Mouse (Mus musculus) WW6 (cell line): ENCODE measurements around the gene Zfp131.
"Not testable (repeated sequence)": the region's sequence is repeated elsewhere in the genome, so short reads cannot be mapped to it uniquely, and the experiment has no call there.

Source experiments
- DNase-seq: peaks from one replicate; pipeline ENCODE4 v3.0.0-alpha.2; 2013; ENCODE audit warnings: low read depth, low spot score

The Zfp131 gene

DNA sequence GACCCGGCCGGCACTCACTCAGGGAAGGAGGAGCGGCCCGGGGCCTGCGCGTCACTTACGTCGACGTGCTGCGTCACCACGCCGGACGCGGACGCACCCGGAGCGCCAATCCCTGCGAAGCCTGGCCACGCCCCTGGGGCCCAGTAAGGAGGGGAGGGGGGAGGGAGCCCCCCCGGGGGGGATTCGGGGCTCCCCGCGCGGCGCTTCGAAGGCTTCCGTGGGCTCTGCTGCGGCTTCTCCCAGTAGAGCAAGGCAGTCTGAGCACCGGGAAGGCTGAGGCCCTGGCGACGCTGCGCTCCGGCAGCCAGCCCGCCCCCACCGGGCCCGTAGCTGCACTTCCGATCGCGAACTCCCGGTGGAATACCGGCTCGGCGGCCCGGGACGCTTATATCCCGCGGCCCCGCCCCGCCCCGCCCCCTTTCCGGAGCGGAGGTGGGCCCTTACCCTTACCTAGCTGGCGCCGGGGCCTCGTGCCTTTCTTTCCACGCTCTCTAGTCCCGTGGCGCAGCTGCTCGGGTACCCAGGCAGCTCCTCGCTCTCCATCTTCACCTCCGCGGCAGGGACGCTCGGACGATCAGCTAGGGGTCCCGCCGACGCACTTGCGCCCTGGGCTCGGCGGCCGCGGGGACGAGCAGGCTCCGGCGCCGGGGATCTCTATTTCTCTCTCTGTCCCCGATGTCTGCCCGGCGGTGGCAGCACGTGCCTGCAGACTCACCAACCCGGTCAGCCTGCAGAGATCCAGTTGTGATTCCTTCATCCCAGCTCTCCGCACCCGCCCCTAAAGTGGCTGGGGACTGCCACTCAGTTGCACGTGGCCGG, at the start of gene Zfp131:
Gene Zfp131 (minus strand): TSS at position 129 of the 819 bp plus-strand sequence.
- DNase-seq = peak; percentile 82

DNA sequence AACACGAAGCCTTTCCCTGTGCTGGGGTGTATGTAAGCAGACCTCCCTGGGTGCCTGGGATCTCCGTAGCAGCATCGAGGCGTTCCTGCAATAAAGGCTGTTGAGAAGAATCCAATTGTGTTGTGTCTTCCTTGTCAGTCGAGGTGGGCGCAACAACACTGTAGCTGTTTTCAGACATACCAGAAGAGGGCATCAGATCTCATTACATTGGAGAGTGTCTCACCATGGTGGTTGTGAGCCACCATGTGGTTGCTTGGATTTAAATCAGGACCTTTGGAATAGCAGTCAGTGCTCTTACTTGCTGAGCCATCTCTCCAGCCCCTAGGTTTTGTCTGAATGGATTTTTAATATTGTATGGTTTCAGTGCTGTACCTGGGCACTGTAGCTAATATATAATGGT, 49.3 kb upstream of the Zfp131 start:
- DNase-seq = not testable (repeated sequence)

DNA sequence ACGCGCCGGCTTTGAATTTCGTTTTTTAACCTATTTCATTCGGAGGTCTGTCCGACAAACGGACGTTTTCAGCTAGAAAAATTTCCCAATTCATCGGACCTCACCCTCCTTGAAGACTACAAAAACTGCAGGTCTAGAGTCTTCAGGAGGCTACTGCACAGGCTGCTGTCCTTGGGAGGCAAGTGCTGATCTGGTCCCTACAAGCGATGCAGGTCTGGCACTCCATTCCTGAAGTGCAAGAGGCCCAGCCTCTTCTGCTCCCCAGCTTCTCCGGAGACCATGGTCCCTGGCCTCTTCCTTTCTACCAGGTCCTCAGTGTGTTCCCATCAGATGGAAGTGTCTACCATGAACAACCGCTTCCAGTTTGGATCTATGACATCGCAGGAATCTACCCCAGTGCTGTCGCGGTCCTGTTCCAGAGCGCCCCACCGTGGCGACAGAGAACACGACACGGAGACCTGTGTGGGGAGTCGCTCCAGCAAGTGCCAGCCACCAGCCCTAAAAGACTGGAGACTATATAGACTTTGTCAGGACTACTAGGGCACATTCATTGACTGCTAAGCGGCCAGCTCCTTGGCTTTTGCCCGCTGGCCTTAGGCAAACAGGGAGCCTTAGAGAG, 47.1 kb upstream of the Zfp131 start:
- DNase-seq = not testable (repeated sequence)

- not testable (repeated sequence) for DNase-seq
Observed at GRCm38 (mm10) chr13:119836324-119836811, 45.7 kb upstream of the Zfp131 start.

DNA sequence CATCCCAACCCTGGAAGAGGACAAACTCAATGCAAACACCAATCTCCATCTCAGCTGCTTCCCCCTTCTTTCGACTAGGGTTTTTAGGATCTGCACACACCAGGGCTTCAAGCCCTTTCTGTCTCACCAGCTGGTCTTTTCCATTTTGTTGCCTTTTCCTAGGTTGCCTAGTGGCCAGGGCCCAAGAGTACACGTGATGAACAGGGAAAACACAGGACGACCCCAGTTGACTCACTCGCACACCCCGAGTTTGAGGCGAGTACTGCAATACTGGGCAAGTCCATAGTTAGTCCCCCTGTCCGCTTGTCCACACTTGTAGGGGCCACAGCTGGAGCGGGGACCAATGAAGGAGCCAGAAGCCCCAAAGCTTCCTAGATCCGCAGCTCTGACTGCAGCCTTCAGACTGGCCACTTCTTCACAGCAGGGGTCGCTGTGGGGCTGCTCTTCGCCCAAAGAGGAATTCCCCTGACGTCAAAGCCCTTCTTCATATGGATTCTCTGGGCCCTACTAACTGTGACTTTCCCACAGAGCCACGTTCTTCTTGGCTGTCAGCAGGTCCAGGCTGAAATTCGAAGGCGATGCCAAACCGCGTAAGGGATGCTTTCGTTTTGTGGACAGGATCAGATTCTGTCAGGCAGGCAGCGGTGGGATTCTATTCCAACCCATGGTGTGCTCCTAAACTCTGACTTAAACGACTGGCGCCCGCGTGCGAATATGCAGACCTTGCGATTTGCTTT, 44.8 kb upstream of the Zfp131 start, which contains the start of gene D13Ertd608e:
Gene D13Ertd608e (plus strand): TSS at position 687 of the 737 bp plus-strand sequence.
- not testable (repeated sequence) for DNase-seq

- DNase-seq = not testable (repeated sequence)
Observed at GRCm38 (mm10) chr13:119830116-119830515, 39.4 kb upstream of the Zfp131 start, which contains the start of gene AF067063. TSS of gene AF067063 (minus strand) at chr13:119830216.

GRCm38 (mm10) chr13:119817579-119818206, 27.0 kb upstream of the Zfp131 start:
- DNase-seq = no peak

DNA sequence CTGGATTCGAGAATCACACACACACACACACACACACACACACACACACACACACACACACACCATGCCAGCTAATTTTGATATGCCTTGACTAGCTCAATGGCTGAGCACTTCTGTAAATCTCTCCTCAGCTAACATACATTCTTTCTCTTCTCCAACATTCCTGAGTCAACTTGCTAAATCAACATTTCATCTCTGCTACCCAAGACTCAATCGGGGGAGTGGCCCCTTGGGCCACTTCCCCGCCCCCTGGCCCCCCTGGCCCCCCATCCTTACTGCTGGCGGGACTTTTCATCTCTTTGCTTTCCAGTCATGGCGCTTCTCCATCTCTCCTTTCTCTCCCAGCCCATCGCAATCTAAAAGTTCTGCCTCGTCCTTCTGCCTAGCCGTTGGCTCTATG, 26.1 kb upstream of the Zfp131 start:
- DNase-seq = no peak

GRCm38 (mm10) chr13:119810031-119810430, 19.3 kb upstream of the Zfp131 start:
- no peak for DNase-seq

GRCm38 (mm10) chr13:119808937-119809336, 18.2 kb upstream of the Zfp131 start:
- no peak for DNase-seq

- DNase-seq = no peak
Observed at GRCm38 (mm10) chr13:119797656-119798055, 7.0 kb upstream of the Zfp131 start.

DNA sequence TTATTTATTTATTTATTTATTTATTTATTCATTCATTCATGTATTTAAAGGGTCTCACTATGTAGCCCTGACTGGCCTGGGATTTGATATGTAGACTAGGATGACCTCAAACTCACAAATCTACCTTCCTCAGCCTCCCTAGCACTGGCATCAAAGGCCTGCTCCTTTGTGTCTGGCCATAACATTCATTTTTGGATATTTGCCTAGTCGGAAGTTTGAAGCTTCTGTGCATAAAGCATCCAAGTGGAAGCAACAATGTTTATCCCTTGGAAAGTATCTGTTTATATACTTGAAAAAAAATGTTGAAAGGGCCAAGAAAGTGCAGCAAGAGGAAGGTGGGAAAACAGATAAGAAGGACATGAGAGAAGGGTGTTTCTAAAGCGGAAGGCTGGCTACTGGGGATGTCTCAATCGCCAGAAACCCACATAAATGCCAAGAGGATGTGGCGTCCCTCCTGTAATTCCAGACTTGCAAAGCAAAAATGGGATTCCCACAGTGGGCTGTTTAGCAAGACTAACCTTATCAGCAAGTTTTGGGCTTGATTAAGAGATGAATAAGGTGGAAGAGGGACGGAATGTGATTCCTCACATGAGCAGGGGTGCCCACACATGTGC, 2.2 kb upstream of the Zfp131 start:
- DNase-seq = no peak

DNA sequence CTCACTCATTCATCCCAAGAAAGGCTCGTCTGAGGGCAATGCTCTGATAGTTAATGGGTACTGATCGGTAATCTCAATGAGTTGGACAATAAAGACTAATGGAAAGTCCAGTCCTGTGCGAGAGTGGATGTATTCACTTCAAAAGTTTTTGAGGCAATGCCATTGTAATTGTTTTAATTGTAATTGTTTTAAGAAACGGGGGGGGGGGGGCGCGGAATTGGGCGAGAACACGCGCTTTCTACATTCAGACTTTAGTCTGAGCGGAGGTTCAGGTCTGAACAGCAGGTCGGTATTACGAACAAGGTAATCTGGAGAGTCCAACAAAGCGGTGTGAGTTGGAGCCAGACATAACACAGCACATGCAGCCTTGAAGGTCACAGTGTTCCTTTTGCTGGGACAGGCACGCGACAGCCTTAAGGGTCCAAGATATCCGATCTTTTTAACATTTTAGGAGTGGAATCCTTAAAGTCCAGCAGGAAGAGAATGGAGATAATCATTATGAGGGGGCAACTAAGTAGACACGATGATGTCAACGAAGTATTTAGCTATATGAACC, 969 bp upstream of the Zfp131 start:
- DNase-seq = no peak

- no peak for DNase-seq
Observed at GRCm38 (mm10) chr13:119789851-119790717, 605 bp downstream of the Zfp131 start.

- no peak for DNase-seq
Observed at GRCm38 (mm10) chr13:119783581-119783980, 7.1 kb downstream of the Zfp131 start.

DNA sequence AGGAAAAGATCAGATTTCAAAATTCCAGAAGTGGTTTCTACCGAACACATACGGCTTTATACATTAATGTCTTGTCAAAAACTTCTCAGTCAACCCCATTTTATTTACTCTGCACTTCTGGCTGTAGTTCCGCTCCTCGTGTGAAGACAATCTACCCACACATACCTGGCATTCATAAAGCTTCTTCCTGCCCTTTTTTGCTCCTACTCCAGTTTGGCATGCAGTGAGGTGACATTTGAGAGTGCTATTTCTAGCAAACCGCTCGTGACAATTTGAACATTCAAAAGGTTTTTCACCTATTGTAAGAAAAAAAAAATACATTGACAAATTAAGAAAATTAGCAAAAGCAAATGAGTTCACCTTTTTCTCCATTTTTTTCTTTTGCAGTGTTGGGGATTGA, 22.1 kb downstream of the Zfp131 start:
- no peak for DNase-seq

- DNase-seq = no peak
Observed at GRCm38 (mm10) chr13:119766480-119766879, 24.2 kb downstream of the Zfp131 start.

- DNase-seq = no peak
Observed at GRCm38 (mm10) chr13:119756831-119757230, 33.9 kb downstream of the Zfp131 start.

DNA sequence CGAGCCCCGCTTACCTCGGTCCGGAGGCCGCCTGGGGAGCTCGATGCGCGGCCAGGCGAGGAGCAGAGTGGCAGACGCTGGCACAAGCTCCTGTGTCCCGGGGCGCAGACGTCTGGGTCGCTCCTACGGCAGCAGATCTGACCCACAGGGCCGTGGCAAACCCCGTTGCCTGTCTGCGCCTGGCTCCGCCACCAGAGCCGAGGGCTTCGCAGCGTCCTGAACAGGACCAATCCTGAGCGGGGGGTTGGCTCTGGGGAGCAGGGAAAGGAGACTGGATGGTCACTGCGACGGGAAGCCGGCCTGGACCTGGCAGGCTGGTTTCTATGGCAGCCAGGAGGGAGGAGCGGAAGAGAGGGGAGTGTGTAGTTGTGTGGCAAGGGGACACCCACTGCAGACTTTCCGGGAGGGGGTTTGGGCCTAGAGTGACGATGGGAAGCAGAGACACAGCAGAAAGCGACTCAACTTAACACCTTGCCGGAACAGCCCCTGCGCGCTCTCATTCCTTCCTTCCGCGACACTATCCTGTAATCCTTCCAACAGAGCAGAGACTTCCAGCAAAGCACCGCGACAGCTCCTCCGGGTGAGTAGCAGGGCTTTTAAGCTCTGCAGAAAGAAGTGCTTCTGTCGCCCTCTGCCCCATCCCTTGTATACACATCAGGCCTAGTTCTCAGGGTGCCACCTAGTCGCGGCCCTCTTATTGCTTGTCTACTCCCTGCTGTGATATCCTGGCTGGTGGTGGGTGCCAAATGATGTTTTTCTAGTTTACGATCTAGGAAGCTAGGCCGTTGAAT, 34.8 kb downstream of the Zfp131 start, which contains the start of gene Nim1k:
Gene Nim1k (minus strand): TSS at position 202 of the 791 bp plus-strand sequence.
- no peak for DNase-seq
